Mouse (Mus musculus) cortical plate, adult 2 months (tissue): ENCODE results near the gene Akap8. TPM values are rescaled to one million over a fixed set of nuclear protein-coding genes. Genes with fewer than 3 reads are reported as not detected.
A peak's percentile ranks its signal among the peaks of the same experiment; 100 is the strongest.

ENCODE experiments used
- H3K27ac ChIP-seq: fragments of 200-500 bp; 2 replicates; pipeline ENCODE4 v1.5.1; 2012; ENCODE audit warnings: low read length, control low read depth, inconsistent platforms; ENCODE audit not compliant: insufficient read depth
- H3K4me1 ChIP-seq: fragments of 200-500 bp; 2 replicates; pipeline ENCODE4 v1.6.1; 2011; ENCODE audit warnings: low read length; ENCODE audit not compliant: control insufficient read depth, insufficient read depth
- H3K4me3 ChIP-seq: fragments of 200-500 bp; 2 replicates; pipeline ENCODE4 v1.5.1; 2011; ENCODE audit warnings: mild to moderate bottlenecking, low read length, control low read depth; ENCODE audit not compliant: insufficient read depth
- CTCF ChIP-seq: fragments of 200-500 bp; IDR thresholded peaks from 2 replicates; pipeline ENCODE4 v1.5.1; 2011; ENCODE audit warnings: mild to moderate bottlenecking, control low read depth, low read length; ENCODE audit not compliant: insufficient read depth; ENCODE audit errors: extremely low read depth
- POLR2A ChIP-seq: fragments of 200-500 bp; IDR thresholded peaks from 2 replicates; pipeline ENCODE4 v1.6.1; 2011; ENCODE audit warnings: mild to moderate bottlenecking, low read length, control low read depth; ENCODE audit not compliant: insufficient read depth; ENCODE audit errors: extremely low read depth
- polyA plus RNA-seq: library from polyadenylated mRNA; depleted of rRNA; stranded (reverse); fragments of >200 nt; gene quantifications from 2 replicates; pipeline ENCODE4 v1.2.3, GENCODE M21; 2012

The Akap8 gene
- polyA plus RNA-seq, 1 experiment: 87.3 TPM

DNA sequence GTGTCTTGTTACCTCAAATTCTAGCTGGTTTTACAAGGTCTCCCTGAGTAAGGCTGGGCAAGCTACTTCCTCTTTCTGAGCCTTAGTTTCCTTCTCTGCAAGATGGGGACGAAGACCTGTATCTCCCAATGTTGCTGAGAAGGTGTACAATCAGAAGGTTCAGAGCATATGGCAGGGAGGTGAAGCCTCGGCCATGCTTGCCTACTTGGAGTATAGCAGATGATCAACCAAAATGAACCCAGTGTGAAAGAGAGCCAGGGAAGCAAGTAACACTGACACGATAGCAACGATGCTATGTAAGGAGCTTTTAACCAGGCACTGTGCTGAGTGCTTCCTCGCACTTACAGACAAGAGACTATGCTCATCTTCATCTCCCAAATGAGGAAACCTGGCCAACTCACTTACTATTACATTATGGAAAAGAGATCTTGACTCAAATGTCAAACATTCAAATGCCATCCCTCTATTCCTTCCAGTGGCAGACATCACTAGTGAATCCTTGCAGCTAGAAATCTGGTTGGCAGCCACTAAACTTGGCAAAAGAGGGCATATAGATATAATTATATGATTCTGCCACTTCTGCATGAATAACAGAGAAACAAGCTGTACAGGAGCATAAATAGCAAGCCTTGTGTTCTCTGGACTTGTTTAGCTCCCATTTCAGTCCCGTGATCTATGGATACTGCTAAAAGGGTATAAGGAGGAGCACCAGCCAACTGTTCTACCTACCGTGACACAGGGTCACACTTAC lies 37.3 kb upstream of the Akap8 start:
- Histone ChIP-seq H3K4me1 (peaks cover 2% of the 10 kb centered on the region), H3K4me3 (no peak overlapping the region), H3K27ac (0 out of 2 replicates have a peak overlapping the region, but pooled peaks have one; percentile 31)
- no peak for TF ChIP-seq POLR2A
- TF ChIP-seq CTCF: no peak

GRCm38 (mm10) chr17:32356766-32357760 lies 36.0 kb upstream of the Akap8 start:
- no peak overlapping the region for H3K4me3 ChIP-seq
- H3K27ac ChIP-seq: no peak overlapping the region
- TF ChIP-seq POLR2A (no peak), CTCF (no peak)
- no peaks in the 10 kb centered on the region for H3K4me1 ChIP-seq

- H3K4me1 ChIP-seq: no peaks in the 10 kb centered on the region
- no peak overlapping the region for H3K27ac ChIP-seq
- H3K4me3 ChIP-seq: no peak overlapping the region
- TF ChIP-seq POLR2A: no peak
- no peak for TF ChIP-seq CTCF
Observed at GRCm38 (mm10) chr17:32356281-32356680, 35.2 kb upstream of the Akap8 start.

- no peak overlapping the region for H3K27ac ChIP-seq
- no peak overlapping the region for H3K4me3 ChIP-seq
- TF ChIP-seq POLR2A: no peak
- TF ChIP-seq CTCF: no peak
- H3K4me1 ChIP-seq: no peaks in the 10 kb centered on the region
Observed at GRCm38 (mm10) chr17:32355031-32355430, 34.0 kb upstream of the Akap8 start.

DNA sequence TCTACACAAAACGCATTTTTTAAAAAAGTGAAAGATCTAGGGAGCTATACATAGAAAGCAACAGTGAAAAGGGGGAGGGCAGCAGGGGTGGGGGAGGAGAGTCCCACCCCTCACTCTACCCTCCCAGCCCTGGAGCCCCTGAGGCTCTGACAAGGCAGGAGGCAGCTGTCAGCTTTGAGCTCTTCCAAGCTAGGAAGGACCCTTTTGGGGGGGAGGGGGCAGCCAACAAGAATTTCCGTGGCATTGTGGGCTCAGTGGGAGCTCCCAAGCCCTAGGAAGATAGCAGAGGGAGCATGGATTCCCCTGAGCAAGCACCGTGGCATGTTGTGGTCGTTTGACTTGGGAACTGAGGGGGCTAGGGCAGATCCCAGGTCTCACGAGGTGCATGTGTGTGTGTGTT lies 33.2 kb upstream of the Akap8 start:
- Histone ChIP-seq H3K4me3 (no peak overlapping the region), H3K27ac (no peak overlapping the region), H3K4me1 (no peaks in the 10 kb centered on the region)
- TF ChIP-seq CTCF (no peak), POLR2A (no peak)

GRCm38 (mm10) chr17:32353696-32354095 lies 32.7 kb upstream of the Akap8 start:
- Histone ChIP-seq H3K27ac (peak overlapping the region; percentile 29; the same call in 1 of the 2 replicates), H3K4me3 (no peak overlapping the region), H3K4me1 (peaks cover 2% of the 10 kb centered on the region; the same call in 1 of the 2 replicates)
- TF ChIP-seq CTCF (no peak), POLR2A (no peak)

DNA sequence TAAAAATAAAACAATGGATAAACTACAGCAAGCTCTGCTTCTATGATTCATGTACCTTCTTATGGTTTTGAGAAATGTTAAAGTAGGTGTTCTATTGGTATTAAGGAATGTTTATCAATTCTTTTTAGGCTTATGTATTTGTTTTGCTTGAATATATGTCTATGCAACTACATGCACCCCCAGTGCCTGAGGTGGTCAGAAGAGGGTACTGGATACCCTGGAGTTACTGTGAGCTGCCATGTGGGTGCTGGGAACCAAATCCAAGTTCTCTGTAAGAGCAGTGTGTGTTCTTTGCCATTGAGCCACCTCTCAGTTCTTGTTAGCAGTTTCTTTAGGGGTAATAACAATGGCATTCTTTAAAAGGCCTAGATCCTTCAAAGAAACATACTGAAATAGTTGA lies 30.7 kb upstream of the Akap8 start:
- no peak overlapping the region for H3K4me3 ChIP-seq
- TF ChIP-seq CTCF (no peak), POLR2A (no peak)
- H3K4me1 ChIP-seq: peaks cover 4% of the 10 kb centered on the region; the same call in 1 of the 2 replicates
- no peak overlapping the region for H3K27ac ChIP-seq

DNA sequence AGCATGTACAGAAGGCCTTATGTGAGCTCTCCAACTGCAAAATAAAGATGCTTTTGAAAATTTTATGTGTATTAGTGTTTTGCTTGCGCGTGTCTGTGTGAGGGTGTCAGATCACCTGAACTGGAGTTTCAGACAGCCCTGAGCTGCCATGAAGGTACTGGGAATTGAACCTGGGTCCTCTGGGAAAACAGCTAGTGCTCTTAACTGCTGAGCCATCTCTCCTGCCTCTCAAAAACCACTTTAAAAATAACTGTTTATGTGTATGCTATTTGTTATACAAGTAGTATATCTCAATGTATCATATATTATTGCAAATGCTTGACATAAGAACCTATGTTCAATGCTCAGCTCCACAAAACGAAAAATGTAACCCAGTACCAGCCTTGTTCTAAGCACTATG lies 30.2 kb upstream of the Akap8 start:
- TF ChIP-seq CTCF: no peak
- TF ChIP-seq POLR2A: no peak
- Histone ChIP-seq H3K4me3 (no peak overlapping the region), H3K27ac (no peak overlapping the region), H3K4me1 (peaks cover 4% of the 10 kb centered on the region; the same call in 1 of the 2 replicates)

- Histone ChIP-seq H3K27ac (peak within 1 kb of the TSS; percentile 80), H3K4me1 (peaks cover 4% of the 10 kb centered on the region; the same call in 1 of the 2 replicates), H3K4me3 (peak within 1 kb of the TSS; percentile 89)
- TF ChIP-seq POLR2A: peak; percentile 100
- no peak for TF ChIP-seq CTCF
Observed at GRCm38 (mm10) chr17:32350382-32350983, 29.4 kb upstream of the Akap8 start, which contains the start of gene Akap8l. Gene Akap8l (minus strand): TSS chr17:32350607.
